Mouse (Mus musculus) central nervous system, embryonic 18 days (tissue): ENCODE data around the gene Gm44511. TPM values are rescaled to one million over a fixed set of nuclear protein-coding genes. Genes with fewer than 3 reads are reported as not detected.

Experiments used
- polyA plus RNA-seq: library from polyadenylated mRNA; depleted of rRNA; stranded (reverse); fragments of >200 nt; gene quantifications from 2 replicates; pipeline ENCODE4 v1.2.3, GENCODE M21; 2012; rRNA removed

The Gm44511 gene
- polyA plus RNA-seq: not detected in 2 replicates

DNA sequence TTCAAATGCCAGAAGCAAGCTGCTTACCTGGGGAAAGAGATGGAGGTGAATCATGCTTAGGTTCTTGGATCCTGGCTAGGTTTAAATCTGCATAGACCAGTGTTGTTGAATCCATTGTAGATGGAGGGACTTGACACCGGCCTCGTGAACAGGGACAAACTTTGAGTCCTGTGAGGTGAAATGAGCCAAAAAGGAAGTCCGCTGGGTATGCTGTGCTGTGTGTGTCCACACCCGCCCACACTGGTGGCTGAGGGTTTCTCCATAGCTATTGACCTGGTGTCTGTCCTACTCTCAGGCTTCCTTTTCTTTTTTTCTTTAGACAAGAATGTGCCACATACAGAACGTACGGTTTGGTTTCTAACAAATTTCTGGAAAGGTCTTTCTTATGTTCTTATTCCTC lies at the start of gene Gm44511, which contains the start of gene Klrb1b:
TSS of gene Gm44511 (minus strand) at position 184 of the 400 bp plus-strand sequence.
TSS of gene Klrb1b (minus strand) at position 200 of the 400 bp plus-strand sequence.

GRCm38 (mm10) chr6:128789115-128789514 lies 37.0 kb downstream of the Gm44511 start, which contains the start of gene Klrb1c:
TSS of gene Klrb1c (minus strand) at chr6:128789215.

Other genes with a start within 250 kb of the Gm44511 start
- gene A2ml1, start 244.7 kb downstream of the Gm44511 start, polyA plus RNA-seq: 5.8 and 6.0 TPM in 2 replicates
- not detected in 2 replicates for gene Klrb1a, start 202.8 kb downstream of the Gm44511 start, polyA plus RNA-seq
- not detected in 2 replicates for gene Clec2h, start 163.9 kb downstream of the Gm44511 start, polyA plus RNA-seq
- 0.63 and 0.80 TPM in 2 replicates for gene Klrb1, start 103.3 kb downstream of the Gm44511 start, polyA plus RNA-seq
- gene Klrb1c, start 37.1 kb downstream of the Gm44511 start, polyA plus RNA-seq: 0.05 TPM in 1 of 2 replicates, not detected in the other
- not detected in 2 replicates for gene Klrb1b, start within 50 bp of the Gm44511 start, polyA plus RNA-seq
- not detected in 2 replicates for gene Clec2i, start 61.3 kb upstream of the Gm44511 start, polyA plus RNA-seq
- 0.32 and 0.48 TPM in 2 replicates for gene BC035044, start 64.8 kb upstream of the Gm44511 start, polyA plus RNA-seq
- not detected in 2 replicates for gene Clec2g, start 108.1 kb upstream of the Gm44511 start, polyA plus RNA-seq
- 0.44 and 0.62 TPM in 2 replicates for gene Klrb1f, start 219.6 kb upstream of the Gm44511 start, polyA plus RNA-seq